In the genomic region with DNA sequence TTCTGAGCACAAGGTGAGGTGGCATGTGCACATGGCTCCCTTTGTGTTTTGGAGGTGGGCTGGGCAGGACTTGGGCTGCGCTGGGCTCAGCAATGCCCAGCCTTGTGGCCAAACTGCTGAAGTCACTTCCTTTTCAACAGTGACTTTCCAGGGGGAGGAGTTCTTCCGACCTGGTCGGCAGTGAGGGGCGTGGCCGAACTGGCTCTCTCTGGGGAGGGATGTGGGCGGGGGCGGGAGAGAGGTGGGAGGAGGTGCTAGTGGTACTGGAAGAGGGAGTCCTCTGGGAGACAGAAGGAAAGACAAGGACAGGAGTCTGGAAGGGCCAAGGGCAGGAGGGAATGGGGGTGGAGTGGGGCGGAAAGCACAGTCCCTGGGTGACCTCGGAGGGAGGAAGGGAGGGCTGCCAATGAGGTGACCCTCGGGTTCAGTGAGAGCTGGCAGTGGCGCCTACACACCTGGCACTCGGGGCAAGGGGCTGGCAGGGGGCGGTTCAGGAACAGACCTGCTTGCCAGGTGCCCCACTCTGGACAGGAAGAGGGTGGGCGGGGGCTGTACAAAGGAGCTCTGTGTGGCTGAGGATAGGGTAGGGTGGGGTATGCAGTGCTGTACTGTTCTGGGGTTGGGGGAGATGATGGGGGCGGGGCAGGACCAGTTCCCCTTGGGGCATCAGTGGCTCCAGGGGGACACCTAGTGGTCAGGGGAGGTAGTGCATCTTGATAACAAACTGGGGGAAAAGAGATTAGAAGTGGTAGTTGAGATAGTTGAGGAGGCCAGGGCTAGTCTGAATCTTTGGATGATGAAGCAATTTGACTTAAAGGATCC, we compare ENCODE assay signal across 7 mouse cellular contexts. TPM values are rescaled to one million over a fixed set of nuclear protein-coding genes. Genes with fewer than 3 reads are reported as not detected.
A peak's percentile ranks its signal among the peaks of the same experiment; 100 is the strongest.
DNase-seq lines count a peak whose midpoint lies in the region; TF ChIP-seq lines count a peak whose summit lies in the region.

No protein-coding gene starts in this region.

- 5% methylated on average over 15 of the region's 15 CpGs for WGBS in hindbrain, embryonic 10.5 days
- 2% methylated on average over 15 of the region's 15 CpGs for WGBS in small intestine, adult 2 months

- H3K27ac ChIP-seq in hindbrain, embryonic 10.5 days = peak overlapping the region; percentile 81
- peak overlapping the region; percentile 96 for H3K27ac ChIP-seq in small intestine, adult 2 months (ENCODE audit: insufficient read depth, low read depth, low read length)

- peak overlapping the region; percentile 38 for H3K4me3 ChIP-seq in hindbrain, embryonic 10.5 days
- peak overlapping the region; percentile 91 for H3K4me3 ChIP-seq in megakaryocyte, embryonic 14.5 days (replicated peaks)
- peak overlapping the region; percentile 43 for H3K4me3 ChIP-seq in small intestine, adult 2 months (ENCODE audit: low read depth, low read length)

- H3K36me3 ChIP-seq in hindbrain, embryonic 10.5 days = peaks cover 47% of the 10 kb centered on the region
- H3K36me3 ChIP-seq in megakaryocyte, embryonic 14.5 days (replicated peaks; ENCODE audit: low read length) = peaks cover 78% of the 10 kb centered on the region
- peaks cover 8% of the 10 kb centered on the region; the same call in 1 of the 2 replicates for H3K36me3 ChIP-seq in small intestine, adult 2 months (ENCODE audit: control insufficient read depth, insufficient read depth, low read length)

- peaks cover 75% of the 10 kb centered on the region for H3K4me1 ChIP-seq in hindbrain, embryonic 10.5 days (replicated peaks)
- peaks cover 99% of the 10 kb centered on the region for H3K4me1 ChIP-seq in megakaryocyte, embryonic 14.5 days
- peaks cover 37% of the 10 kb centered on the region for H3K4me1 ChIP-seq in small intestine, adult 2 months (ENCODE audit: control insufficient read depth, insufficient read depth, insufficient read length, low read length)

- no peaks in the 10 kb centered on the region for H3K9me3 ChIP-seq in hindbrain, embryonic 10.5 days
- H3K9me3 ChIP-seq in megakaryocyte, embryonic 14.5 days = no peaks in the 10 kb centered on the region

- peak; percentile 81 for TF ChIP-seq CTCF in small intestine, adult 2 months (IDR thresholded peaks at IDR 0.05; ENCODE audit: extremely low read depth, insufficient read length, insufficient replicate concordance, low read depth, low read length)

- DNase-seq in WW6 (ENCODE audit: low read depth, low spot score) = peak; percentile 90
- DNase-seq in cerebellum, adult 9-10 months = peak; percentile 82
- DNase-seq in forelimb bud, embryonic 11.5 days (ENCODE audit: low read depth, low spot score) = peak; percentile 80
- peak; percentile 78 for DNase-seq in hindbrain, embryonic 10.5 days (ENCODE audit: low spot score)
- DNase-seq in layer of hippocampus, postnatal 25 days (ENCODE audit: extremely low spot score in 1 of 2, low spot score in 1 of 2) = peak; percentile 68 to 90

- no peaks in the 10 kb centered on the region for H3K27me3 ChIP-seq in hindbrain, embryonic 10.5 days (ENCODE audit: insufficient read depth, poor library complexity, severe bottlenecking)
- no peaks in the 10 kb centered on the region for H3K27me3 ChIP-seq in megakaryocyte, embryonic 14.5 days (replicated peaks)
- H3K27me3 ChIP-seq in small intestine, adult 2 months (ENCODE audit: control insufficient read depth, insufficient read depth, low read length) = no peaks in the 10 kb centered on the region

- TF ChIP-seq POLR2A in small intestine, adult 2 months (IDR thresholded peaks at IDR 0.05; ENCODE audit: low read depth, low read length) = peak; percentile 59; the same call in 1 of the 2 replicates

RNA-seq across cellular contexts. Expression of a gene that starts 45.2 kb away (rescaled TPM):
- 9.0 and 9.7 TPM in 2 replicates for polyA plus RNA-seq in hindbrain, embryonic 10.5 days (2016; fragmentation: Nextera tagmentation; extraction: Ambion mirVana)
- 100 to 1,000 TPM in 1 of 2 experiments, 10 to 100 TPM in 1; 96.9 to 109 TPM for total RNA-seq in layer of hippocampus, postnatal 25 days (2021)
- polyA plus RNA-seq in megakaryocyte, embryonic 14.5 days (2012; ENCODE audit: insufficient read depth, low replicate concordance) = 42.4 and 114 TPM in 2 replicates
- 13.8 and 23.7 TPM in 2 replicates for polyA plus RNA-seq in small intestine, adult 2 months (2012; rRNA removed)

Comparison
In these comparisons a context has a peak if more than half of its experiments do, and no peak if none do; other contexts are left out.
1. Peak in every context shown above with its lines: DNase-seq, H3K4me3 ChIP-seq and H3K27ac ChIP-seq.
2. H3K4me3 ChIP-seq: peak in every context shown above with its lines; median percentile 91 in megakaryocyte, embryonic 14.5 days; 43 in small intestine, adult 2 months; 38 in hindbrain, embryonic 10.5 days.